Mouse (Mus musculus): ENCODE measurements around the gene Blvrb. TPM values are rescaled to one million over a fixed set of nuclear protein-coding genes. Genes with fewer than 3 reads are reported as not detected.
A peak's percentile ranks its signal among the peaks of the same experiment; 100 is the strongest.

Blvrb gene
- polyA plus RNA-seq, 1 experiment, result 19.1 TPM

DNA sequence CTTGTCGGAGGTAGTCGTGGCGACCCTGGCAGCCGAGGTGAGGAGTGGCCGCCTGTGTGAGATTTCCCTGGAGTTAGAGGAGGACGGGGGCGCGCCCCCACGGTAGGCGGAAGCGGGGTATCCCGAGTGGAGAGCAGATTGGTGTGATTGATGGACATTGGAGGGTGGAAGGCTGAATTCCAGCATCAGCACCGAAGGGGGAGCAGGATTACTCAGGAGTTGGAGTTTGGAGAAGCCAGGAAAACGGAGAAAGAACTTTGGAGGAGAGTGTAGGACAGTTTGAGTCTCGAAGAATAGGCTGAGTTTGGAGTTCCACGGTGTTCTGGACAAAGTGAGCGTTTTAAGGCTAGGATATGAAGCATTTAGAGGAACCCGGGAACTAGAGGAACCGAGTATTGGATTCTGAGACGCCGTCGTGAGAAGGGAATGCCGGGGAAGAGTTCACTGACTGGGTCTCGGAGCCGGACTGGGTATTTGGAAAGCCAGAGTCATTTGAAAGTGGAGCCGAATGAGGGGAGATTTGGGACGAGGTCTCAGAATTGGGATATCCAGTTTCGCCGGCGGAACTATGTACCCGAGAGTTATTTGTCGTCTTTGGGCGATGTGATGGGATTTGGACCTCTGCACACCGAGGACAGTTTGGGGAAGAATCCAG is 26.2 kb downstream of the Blvrb start:
- DNase-seq (ENCODE audit: low read depth), result no peak
- TF ChIP-seq POLR2A (IDR thresholded peaks at IDR 0.05; ENCODE audit: borderline replicate concordance, extremely low read depth, insufficient read depth, insufficient read length, poor library complexity, severe bottlenecking), result no peak

DNA sequence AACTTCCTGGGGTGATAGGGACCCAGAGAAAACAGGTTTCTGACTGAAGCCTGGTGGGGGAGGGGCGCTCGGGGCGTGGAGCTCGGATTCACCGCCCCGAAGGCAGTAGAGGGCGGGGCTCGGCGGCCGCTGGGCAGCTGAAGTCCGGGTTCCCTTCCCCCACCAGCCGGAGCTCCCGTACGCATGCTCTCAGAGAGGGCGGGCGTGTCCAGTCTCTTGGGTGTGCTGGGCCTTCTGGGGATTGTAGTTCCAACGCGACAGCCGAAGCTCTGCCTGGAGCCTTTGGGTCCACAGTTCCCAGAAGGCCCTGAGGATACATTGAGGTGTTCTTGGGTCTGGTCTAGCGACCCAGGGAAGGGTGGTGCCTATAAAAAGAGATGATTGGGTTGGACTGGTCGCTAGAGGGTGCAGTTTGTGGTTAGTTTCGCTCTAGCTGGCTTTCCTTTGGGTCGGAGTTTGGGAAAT is 26.7 kb downstream of the Blvrb start:
- peak; percentile 99 for DNase-seq (ENCODE audit: low read depth)
- TF ChIP-seq CTCF (IDR thresholded peaks at IDR 0.05; ENCODE audit: borderline replicate concordance, extremely low read depth, insufficient read depth, insufficient read length), result peak; percentile 57; the same call in 1 of the 2 replicates
- 0 out of 2 replicates have a peak, but pooled peaks have one; percentile 3 for TF ChIP-seq POLR2A (IDR thresholded peaks at IDR 0.05; ENCODE audit: borderline replicate concordance, extremely low read depth, insufficient read depth, insufficient read length, poor library complexity, severe bottlenecking)

DNA sequence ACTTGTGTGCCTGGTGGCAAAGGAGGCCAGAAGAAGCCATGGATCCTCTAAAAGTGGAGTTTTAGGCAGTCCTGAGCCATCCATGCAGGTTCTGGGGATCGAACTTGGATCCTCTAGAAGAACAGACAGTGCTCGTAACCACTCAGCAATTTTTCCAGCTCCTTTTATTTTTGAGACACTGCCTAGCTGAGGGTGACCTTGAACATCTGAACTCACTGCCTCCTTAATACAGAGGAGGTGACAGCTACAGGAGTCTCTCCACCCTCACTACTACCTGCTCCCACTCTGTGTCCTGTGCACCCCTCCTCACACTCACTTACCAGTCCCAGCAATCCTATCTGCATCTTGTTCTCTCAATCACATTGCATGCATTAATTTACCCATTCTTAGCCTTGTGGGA is 27.8 kb downstream of the Blvrb start:
- no peak for DNase-seq (ENCODE audit: low read depth)
- TF ChIP-seq CTCF (IDR thresholded peaks at IDR 0.05; ENCODE audit: borderline replicate concordance, extremely low read depth, insufficient read depth, insufficient read length) (no peak), POLR2A (IDR thresholded peaks at IDR 0.05; ENCODE audit: borderline replicate concordance, extremely low read depth, insufficient read depth, insufficient read length, poor library complexity, severe bottlenecking) (no peak)

DNA sequence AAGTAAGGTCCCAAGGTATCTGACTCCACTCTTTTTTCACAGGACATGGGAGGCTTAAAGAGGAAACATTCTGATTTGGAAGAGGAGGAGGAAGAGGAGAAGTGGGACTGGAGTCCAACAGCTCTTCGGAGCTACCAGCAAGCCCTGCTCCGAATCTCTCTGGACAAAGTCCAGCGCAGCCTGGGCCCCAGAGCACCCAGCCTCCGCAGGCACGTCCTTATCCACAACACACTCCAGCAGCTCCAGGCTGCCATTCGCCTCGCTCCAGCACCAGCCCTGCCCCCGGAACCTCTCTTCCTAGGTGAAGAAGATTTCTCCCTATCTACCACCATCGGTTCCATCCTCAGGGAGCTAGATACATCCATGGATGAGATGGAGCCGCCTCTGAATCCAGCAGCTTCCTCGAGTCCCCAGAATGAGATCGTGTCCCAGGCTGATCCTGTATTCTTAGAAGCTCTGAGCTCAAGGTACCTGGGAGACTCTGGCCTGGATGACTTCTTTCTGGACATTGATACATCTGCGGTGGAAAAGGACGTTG is 28.4 kb downstream of the Blvrb start:
- no peak for TF ChIP-seq POLR2A (IDR thresholded peaks at IDR 0.05; ENCODE audit: borderline replicate concordance, extremely low read depth, insufficient read depth, insufficient read length, poor library complexity, severe bottlenecking)
- no peak for DNase-seq (ENCODE audit: low read depth)

DNA sequence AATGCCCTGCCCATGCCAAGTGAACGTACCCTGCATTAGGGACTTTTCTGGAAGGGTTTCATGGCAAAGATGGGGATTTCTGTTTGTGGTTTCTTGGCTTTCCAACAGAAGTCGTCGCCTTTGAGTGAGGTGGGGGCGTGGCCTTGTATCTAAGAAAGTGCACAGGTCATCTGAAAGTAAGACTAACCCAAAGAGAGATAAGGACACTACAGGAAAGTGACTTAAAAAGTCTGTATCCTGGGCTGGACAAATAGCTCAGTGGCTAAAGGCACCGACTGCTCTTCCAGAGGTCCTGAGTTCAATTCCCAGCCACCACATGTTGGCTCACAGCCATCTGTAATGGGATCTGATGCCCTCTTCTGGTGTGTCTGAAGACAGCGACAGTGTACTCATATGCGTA is 30.8 kb downstream of the Blvrb start:
- TF ChIP-seq CTCF (IDR thresholded peaks at IDR 0.05; ENCODE audit: borderline replicate concordance, extremely low read depth, insufficient read depth, insufficient read length) (no peak), POLR2A (IDR thresholded peaks at IDR 0.05; ENCODE audit: borderline replicate concordance, extremely low read depth, insufficient read depth, insufficient read length, poor library complexity, severe bottlenecking) (no peak)
- DNase-seq (ENCODE audit: low read depth), result no peak

DNA sequence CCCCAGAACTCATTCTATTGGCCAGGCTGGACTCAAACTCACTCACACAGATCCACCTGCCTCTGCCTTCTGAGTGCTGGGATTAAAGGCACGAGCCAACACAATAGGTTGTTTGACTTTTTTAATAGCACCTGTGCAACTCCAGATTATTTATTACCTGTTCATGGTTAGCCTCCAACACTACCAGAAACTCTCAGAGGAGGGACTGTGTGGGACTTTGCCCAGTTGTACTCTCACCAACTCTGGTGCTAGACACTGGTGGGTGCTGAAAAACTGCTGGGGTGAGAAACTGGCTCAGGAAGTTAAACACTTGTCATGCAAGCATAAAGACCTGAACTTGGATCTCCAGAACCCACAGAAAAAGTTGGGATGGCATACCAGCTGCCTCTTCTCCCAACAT is 32.0 kb downstream of the Blvrb start:
- TF ChIP-seq CTCF (IDR thresholded peaks at IDR 0.05; ENCODE audit: borderline replicate concordance, extremely low read depth, insufficient read depth, insufficient read length) (no peak), POLR2A (IDR thresholded peaks at IDR 0.05; ENCODE audit: borderline replicate concordance, extremely low read depth, insufficient read depth, insufficient read length, poor library complexity, severe bottlenecking) (no peak)
- DNase-seq (ENCODE audit: low read depth), result no peak

DNA sequence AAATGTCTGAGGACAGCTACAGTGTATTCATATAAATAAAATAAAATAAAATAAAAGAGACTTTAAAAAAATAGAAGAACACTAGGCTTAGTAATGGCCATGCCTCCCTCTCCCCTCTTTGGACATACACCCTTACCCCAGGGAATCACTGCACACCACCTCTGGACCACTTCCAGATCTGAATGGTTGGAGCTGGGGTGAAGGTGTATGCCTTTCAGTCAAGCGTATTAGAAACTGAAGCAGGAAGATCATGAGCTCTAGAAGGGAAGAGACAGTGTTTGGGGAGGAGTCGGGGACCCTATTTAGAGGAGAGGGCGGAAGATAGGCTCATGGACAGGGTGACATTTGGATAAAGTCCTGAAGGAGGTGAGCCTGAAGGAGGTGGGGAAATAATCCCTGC is 32.7 kb downstream of the Blvrb start:
- no peak for DNase-seq (ENCODE audit: low read depth)
- no peak for TF ChIP-seq POLR2A (IDR thresholded peaks at IDR 0.05; ENCODE audit: borderline replicate concordance, extremely low read depth, insufficient read depth, insufficient read length, poor library complexity, severe bottlenecking)
- no peak for TF ChIP-seq CTCF (IDR thresholded peaks at IDR 0.05; ENCODE audit: borderline replicate concordance, extremely low read depth, insufficient read depth, insufficient read length)

DNA sequence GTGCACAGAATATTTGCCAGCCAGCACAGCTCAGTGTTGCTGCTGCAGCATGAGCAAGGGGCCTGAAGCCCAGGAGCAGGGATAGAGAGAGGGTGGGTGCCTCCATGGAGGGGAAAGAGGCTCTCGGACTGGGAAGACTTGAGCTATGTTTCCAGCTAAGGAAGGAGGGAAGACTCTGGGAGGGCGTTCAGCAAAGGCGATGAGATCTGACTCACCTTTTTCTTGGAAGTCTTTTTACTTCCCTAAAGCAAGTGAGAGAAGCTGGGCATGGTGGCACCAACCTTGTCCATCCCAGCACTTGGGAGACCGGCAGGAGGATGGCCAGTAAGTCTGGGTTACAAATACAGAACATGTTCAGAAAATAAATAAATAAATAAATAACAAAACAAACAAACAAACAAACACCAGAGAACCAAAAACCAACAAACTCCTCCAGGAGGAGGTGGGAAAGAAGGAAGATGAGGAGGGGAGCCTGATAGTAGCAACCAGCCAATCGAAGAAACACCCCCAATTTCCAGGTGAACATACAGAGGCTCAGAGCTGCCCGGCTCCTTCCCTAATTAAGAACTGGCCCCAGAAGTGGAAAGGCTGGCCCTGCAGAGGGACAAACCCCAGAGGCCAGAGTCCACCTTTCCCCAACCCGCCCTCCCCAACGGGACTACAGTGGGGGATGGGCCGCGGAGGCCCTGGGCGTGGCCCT is 33.3 kb downstream of the Blvrb start:
- no peak for DNase-seq (ENCODE audit: low read depth)
- TF ChIP-seq CTCF (IDR thresholded peaks at IDR 0.05; ENCODE audit: borderline replicate concordance, extremely low read depth, insufficient read depth, insufficient read length) (no peak), POLR2A (IDR thresholded peaks at IDR 0.05; ENCODE audit: borderline replicate concordance, extremely low read depth, insufficient read depth, insufficient read length, poor library complexity, severe bottlenecking) (no peak)

DNA sequence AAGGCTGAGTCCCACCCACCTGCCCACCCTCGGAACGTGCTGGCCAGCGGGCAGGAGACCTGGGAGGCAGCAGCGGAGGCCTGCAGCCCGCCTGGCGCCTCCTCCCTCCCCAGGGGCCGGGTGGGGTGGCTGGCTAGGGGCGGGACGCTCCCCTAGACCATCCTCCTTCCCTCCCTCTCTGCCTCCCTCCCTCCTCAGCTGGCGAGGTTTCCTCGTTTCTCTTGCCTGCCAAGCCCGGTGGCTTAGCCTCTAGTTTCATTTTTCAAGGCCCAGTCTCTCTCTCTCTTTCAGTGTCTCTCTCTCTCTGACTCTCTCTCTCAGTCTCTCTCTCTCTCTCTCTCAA is 33.8 kb downstream of the Blvrb start:
- DNase-seq (ENCODE audit: low read depth), result peak; percentile 85
- TF ChIP-seq CTCF (IDR thresholded peaks at IDR 0.05; ENCODE audit: borderline replicate concordance, extremely low read depth, insufficient read depth, insufficient read length), result no peak
- no peak for TF ChIP-seq POLR2A (IDR thresholded peaks at IDR 0.05; ENCODE audit: borderline replicate concordance, extremely low read depth, insufficient read depth, insufficient read length, poor library complexity, severe bottlenecking)

DNA sequence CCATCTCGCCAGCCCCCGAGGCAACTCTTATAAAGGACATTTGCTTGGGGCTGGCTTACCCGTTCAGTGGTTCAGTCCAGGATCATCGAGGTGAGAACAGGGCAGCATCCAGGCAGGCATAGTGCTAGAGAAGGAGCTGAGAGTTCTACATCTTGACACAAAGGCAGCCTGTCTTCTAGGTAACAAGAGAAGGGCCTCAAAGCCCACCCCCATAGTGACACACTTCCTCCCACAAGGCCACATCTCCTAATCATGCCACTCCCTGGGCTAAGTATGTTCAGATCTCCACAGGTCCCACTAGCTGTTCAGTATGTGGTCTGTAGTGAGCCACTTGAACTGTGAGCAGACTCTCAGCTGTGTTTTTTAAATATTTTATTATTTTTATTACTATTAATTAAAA is 36.1 kb downstream of the Blvrb start:
- TF ChIP-seq CTCF (IDR thresholded peaks at IDR 0.05; ENCODE audit: borderline replicate concordance, extremely low read depth, insufficient read depth, insufficient read length), result no peak
- no peak for TF ChIP-seq POLR2A (IDR thresholded peaks at IDR 0.05; ENCODE audit: borderline replicate concordance, extremely low read depth, insufficient read depth, insufficient read length, poor library complexity, severe bottlenecking)
- DNase-seq (ENCODE audit: low read depth), result no peak

DNA sequence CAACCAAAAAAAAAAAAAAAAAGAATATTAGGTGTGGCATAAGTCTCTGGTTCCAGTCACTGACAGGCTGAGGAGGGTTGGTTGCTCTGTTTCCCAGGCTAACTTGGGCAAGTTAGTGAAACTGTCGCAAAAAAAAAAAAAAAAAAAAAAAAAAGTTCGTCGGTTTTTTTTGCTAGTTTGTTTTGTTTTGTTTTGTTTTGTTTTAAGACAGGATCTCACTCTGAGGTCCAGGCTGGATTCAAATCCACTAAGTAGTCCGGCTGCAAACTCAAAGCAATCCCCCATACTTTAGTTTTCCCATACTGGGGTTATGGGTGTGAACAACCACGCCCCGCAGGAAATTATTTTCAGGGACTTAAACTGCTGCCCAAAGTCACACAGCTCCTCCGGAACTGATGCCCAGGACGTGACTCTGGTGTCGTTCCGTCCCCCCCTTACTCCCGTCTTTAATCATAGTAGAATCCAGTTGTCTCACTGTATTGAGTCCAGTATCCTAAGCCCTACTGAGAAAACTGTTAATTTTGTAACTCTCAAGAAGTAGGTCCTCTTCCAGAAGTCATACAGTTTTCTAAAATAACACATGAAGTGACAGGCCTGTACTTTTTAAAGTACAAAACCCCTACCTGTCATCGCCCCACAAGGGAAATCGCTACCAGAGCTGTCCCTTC is 38.5 kb downstream of the Blvrb start:
- TF ChIP-seq POLR2A (IDR thresholded peaks at IDR 0.05; ENCODE audit: borderline replicate concordance, extremely low read depth, insufficient read depth, insufficient read length, poor library complexity, severe bottlenecking), result no peak
- TF ChIP-seq CTCF (IDR thresholded peaks at IDR 0.05; ENCODE audit: borderline replicate concordance, extremely low read depth, insufficient read depth, insufficient read length), result no peak
- DNase-seq (ENCODE audit: low read depth), result no peak

Data from brain, embryonic 14.5 days (tissue).